In the genomic region with DNA sequence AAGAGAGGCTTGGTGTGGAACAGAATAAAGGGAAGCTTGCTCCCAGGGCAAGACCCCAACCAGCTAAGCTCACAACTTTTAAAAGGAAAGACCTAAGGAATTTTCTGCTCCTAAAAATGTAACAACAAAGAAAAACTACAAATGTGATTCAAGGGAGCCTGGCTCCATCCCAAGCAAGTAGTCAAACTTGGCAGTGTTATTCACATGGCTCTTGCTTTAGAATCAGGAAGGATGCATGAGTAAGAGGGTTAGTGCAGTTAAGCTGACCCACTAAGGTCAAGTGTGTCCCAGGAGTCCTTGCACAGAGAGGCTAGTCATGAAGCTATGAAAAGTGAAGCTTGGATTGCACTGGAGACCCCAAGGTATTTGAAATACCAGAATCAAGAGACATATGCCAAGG, we compare ENCODE assay signal across 31 mouse cellular contexts. TPM values are rescaled to one million over a fixed set of nuclear protein-coding genes. Genes with fewer than 3 reads are reported as not detected.
A peak's percentile ranks its signal among the peaks of the same experiment; 100 is the strongest.
DNase-seq lines count a peak whose midpoint lies in the region; ATAC-seq lines count a peak whose summit lies in the region.
"Had no signal": no experiment of that assay in that cellular context is flagged by ENCODE, and none has a peak within 500 bp of the region (broad histone marks: within the 10 kb centered on the region; RNA-seq: fewer than 3 reads in every experiment).

No protein-coding gene starts in this region.

- no peaks in the 10 kb centered on the region for H3K4me1 ChIP-seq in forebrain, embryonic 16.5 days (replicated peaks; ENCODE audit: control insufficient read depth, insufficient read depth, low read length)
- no peaks in the 10 kb centered on the region for H3K4me1 ChIP-seq in forebrain, embryonic 12.5 days
- H3K4me1 ChIP-seq: embryonic facial prominence, embryonic 15.5 days; heart, embryonic 10.5 days; hindbrain, embryonic 13.5 days; limb, embryonic 10.5 days; liver, embryonic 15.5 days; lung, embryonic 15.5 days; midbrain, embryonic 13.5 days had no signal

- DNase-seq in kidney, postnatal 14 days: peak; percentile 27
- DNase-seq in kidney, adult 8-10 months: no peak
- peak; percentile 60 for DNase-seq in adrenal gland, postnatal 14 days
- no peak for DNase-seq in left cerebral cortex, postnatal 10 days (ENCODE audit: extremely low spot score in 1 of 2, low spot score in 2 of 2)
- DNase-seq: B cell, adult 2 months; cerebellum, adult 11 months; cerebellum, adult 9-11 months; gastrocnemius, postnatal 36 days; kidney, adult 2 months; layer of hippocampus, adult 9-11 months; liver; lung, postnatal 36 days; right cerebral cortex, postnatal 14 days; thymus, adult 2 months; thymus, postnatal 4 days had no signal

- H3K27me3 ChIP-seq in forebrain, embryonic 16.5 days (replicated peaks; ENCODE audit: control insufficient read depth, insufficient read depth, low read length): no peaks in the 10 kb centered on the region
- H3K27me3 ChIP-seq in forebrain, embryonic 12.5 days: no peaks in the 10 kb centered on the region
- H3K27me3 ChIP-seq: CH12.LX; embryonic facial prominence, embryonic 15.5 days; hindbrain, embryonic 13.5 days; liver, embryonic 15.5 days; lung, embryonic 15.5 days; megakaryocyte, embryonic 14.5 days; midbrain, embryonic 13.5 days had no signal

- 0 out of 2 replicates have a peak, but pooled peaks have one; percentile 10 for ATAC-seq in forebrain, embryonic 16.5 days
- ATAC-seq in forebrain, embryonic 12.5 days (ENCODE audit: low FRiP score): no peak
- no peak for ATAC-seq in activated CD4-positive, CD25-positive, alpha-beta regulatory T cell, adult 4 months
- ATAC-seq: midbrain, embryonic 13.5 days had no signal

- H3K9me3 ChIP-seq in forebrain, embryonic 16.5 days (ENCODE audit: control insufficient read depth, low read length): no peaks in the 10 kb centered on the region
- no peaks in the 10 kb centered on the region for H3K9me3 ChIP-seq in forebrain, embryonic 12.5 days
- H3K9me3 ChIP-seq: embryonic facial prominence, embryonic 15.5 days; G1E; heart, embryonic 10.5 days; hindbrain, embryonic 13.5 days; limb, embryonic 10.5 days; liver, embryonic 15.5 days; lung, embryonic 15.5 days; megakaryocyte, embryonic 14.5 days; midbrain, embryonic 13.5 days had no signal

- no peak overlapping the region for H3K4me2 ChIP-seq in forebrain, embryonic 16.5 days (ENCODE audit: low read length)
- H3K4me2 ChIP-seq in forebrain, embryonic 12.5 days: no peak overlapping the region
- H3K4me2 ChIP-seq: embryonic facial prominence, embryonic 15.5 days; hindbrain, embryonic 13.5 days; liver, embryonic 15.5 days; lung, embryonic 15.5 days; midbrain, embryonic 13.5 days had no signal

- no peak overlapping the region for H3K27ac ChIP-seq in forebrain, embryonic 16.5 days (ENCODE audit: low read length)
- H3K27ac ChIP-seq in forebrain, embryonic 12.5 days: no peak overlapping the region
- H3K27ac ChIP-seq: embryonic facial prominence, embryonic 15.5 days; heart, embryonic 10.5 days; hindbrain, embryonic 13.5 days; left cerebral cortex, adult 2 months; limb, embryonic 10.5 days; liver, embryonic 15.5 days; lung, embryonic 15.5 days; midbrain, embryonic 13.5 days; stomach, postnatal 0 days had no signal

- intact Hi-C loops in left cerebral cortex, postnatal 10 days (cut with DNase I): no loop called here

- no peak overlapping the region for H3K4me3 ChIP-seq in forebrain, embryonic 16.5 days (replicated peaks; ENCODE audit: low read length)
- H3K4me3 ChIP-seq in forebrain, embryonic 12.5 days (replicated peaks): no peak overlapping the region
- H3K4me3 ChIP-seq: embryonic facial prominence, embryonic 15.5 days; heart, embryonic 10.5 days; hindbrain, embryonic 13.5 days; left cerebral cortex, adult 2 months; limb, embryonic 10.5 days; liver, embryonic 15.5 days; lung, embryonic 15.5 days; megakaryocyte, embryonic 14.5 days; midbrain, embryonic 13.5 days had no signal

- H3K9ac ChIP-seq in forebrain, embryonic 16.5 days (replicated peaks; ENCODE audit: low read depth, low read length): no peak overlapping the region
- H3K9ac ChIP-seq in forebrain, embryonic 12.5 days: no peak overlapping the region
- H3K9ac ChIP-seq: embryonic facial prominence, embryonic 15.5 days; hindbrain, embryonic 13.5 days; liver, embryonic 15.5 days; lung, embryonic 15.5 days; midbrain, embryonic 13.5 days had no signal

- peaks cover 11% of the 10 kb centered on the region; the same call in 1 of the 2 replicates for H3K36me3 ChIP-seq in forebrain, embryonic 16.5 days (ENCODE audit: control insufficient read depth, insufficient read depth)
- peaks cover 37% of the 10 kb centered on the region for H3K36me3 ChIP-seq in forebrain, embryonic 12.5 days (replicated peaks)

RNA-seq across cellular contexts. Expression of a gene that starts 17.9 kb away (rescaled TPM):
- 0.19 and 0.20 TPM in 2 replicates for polyA plus RNA-seq in forebrain, embryonic 16.5 days (2015; fragmentation: Nextera tagmentation; extraction: Ambion mirVana)
- polyA plus RNA-seq in forebrain, embryonic 12.5 days (2016; fragmentation: Nextera tagmentation; extraction: Ambion mirVana): 0.04 and 0.05 TPM in 2 replicates
- 0.44 and 0.56 TPM in 2 replicates for total RNA-seq in adrenal gland, postnatal 14 days (2021)
- total RNA-seq in left cerebral cortex, postnatal 10 days (2021): 1 to 10 TPM; 1.4 to 2.0 TPM
- under 1 TPM; 0.38 to 0.59 TPM for polyA plus RNA-seq in activated CD4-positive, CD25-positive, alpha-beta regulatory T cell, adult 4 months (2017; shearing (Covaris generic))
- total RNA-seq: common myeloid progenitor, adult 5-6 weeks had no signal
- polyA plus RNA-seq: G1E had no signal

RNA-seq across cellular contexts. Expression of a gene that starts 29.7 kb away (rescaled TPM):
- polyA plus RNA-seq in forebrain, embryonic 16.5 days (2015; fragmentation: Nextera tagmentation; extraction: Ambion mirVana): 47.2 and 49.7 TPM in 2 replicates
- 54.4 and 57.2 TPM in 2 replicates for polyA plus RNA-seq in forebrain, embryonic 12.5 days (2016; fragmentation: Nextera tagmentation; extraction: Ambion mirVana)
- total RNA-seq in adrenal gland, postnatal 14 days (2021): 36.2 and 47.0 TPM in 2 replicates
- 10 to 100 TPM; 24.9 to 28.8 TPM for total RNA-seq in left cerebral cortex, postnatal 10 days (2021)
- polyA plus RNA-seq in activated CD4-positive, CD25-positive, alpha-beta regulatory T cell, adult 4 months (2017; shearing (Covaris generic)): 10 to 100 TPM; 11.5 to 16.1 TPM

Comparison
In these comparisons a context has a peak if more than half of its experiments do, and no peak if none do; other contexts are left out.
1. DNase-seq: peak in kidney, postnatal 14 days (single experiment) and adrenal gland, postnatal 14 days (single experiment); none in kidney, adult 8-10 months (0 of 2) and left cerebral cortex, postnatal 10 days (0 of 2).